Mouse (Mus musculus) left cerebral cortex, postnatal 25 days (tissue): ENCODE measurements around the gene Pik3ip1. TPM values are rescaled to one million over a fixed set of nuclear protein-coding genes. Genes with fewer than 3 reads are reported as not detected.

Experiments
- DNase-seq, 2 experiments: peaks; one replicate each; pipeline ENCODE4 v3.0.0; 2022; ENCODE audit warnings: low spot score in 2 of 2, mixed read lengths in 1 of 2
- intact Hi-C: fragments of 180-260 bp; cut with DNase I; formaldehyde crosslinking; loops from one replicate; pipeline ENCODE4 v1.15.1; 2025
- total RNA-seq, 2 experiments: library from RNA; stranded (reverse); gene quantifications; 2 replicates each; pipeline ENCODE4 v1.2.3; 2021

Pik3ip1 gene
- total RNA-seq: 10 to 100 TPM; 26.3 to 29.1 TPM

DNA sequence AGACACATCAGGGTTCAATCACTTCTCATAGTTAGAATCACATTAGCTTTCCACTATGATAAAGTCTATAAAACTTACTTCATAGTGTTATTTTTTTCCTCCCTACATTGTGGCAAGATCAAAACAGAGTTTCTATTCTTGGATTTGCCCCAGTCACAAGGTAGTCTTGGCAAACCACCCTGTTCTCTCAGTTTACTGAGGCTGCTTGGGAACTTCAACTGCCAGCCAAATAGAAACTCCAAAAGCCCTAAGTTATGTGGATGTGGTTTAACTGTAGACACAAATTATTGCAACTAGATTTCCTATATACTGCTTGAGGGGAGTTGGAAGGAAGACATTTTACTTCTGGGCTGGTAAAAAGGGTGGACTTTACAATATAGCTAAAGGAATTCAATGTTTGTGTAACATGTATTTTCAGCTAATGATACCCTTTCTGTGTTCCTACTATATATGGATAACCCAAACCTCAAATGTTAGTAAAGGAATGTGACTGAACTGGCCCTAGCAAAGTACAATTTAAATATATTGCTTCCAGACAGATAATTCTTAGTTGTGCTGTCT, at the start of gene Pik3ip1:
Gene Pik3ip1 (plus strand): TSS at position 511 of the 561 bp plus-strand sequence.
- peak in 1 of 2 experiments; percentile 48 for DNase-seq
- intact Hi-C loops: loop anchor here (2.0 kb wide), 1 partner anchor 63 kb away; the partner anchor contains the start of gene Drg1

DNA sequence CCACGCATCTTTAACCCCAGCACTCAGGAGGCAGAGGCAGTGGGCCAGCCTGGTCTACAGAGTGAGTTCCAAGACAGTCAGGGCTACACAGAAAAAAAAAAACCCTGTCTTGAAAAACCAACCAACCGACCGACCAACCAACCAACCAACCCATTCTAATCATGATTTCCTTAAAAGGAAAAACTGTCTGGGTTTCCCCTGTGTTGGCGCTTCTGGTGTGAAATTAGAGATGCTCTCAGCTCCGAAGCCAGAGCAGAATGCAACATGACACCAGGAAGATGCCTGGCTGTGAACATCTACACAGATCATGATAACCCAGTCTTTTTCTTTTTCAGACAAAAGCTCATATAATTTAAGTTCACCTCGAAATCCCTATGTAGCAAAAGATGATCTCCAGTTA, 47.3 kb upstream of the Pik3ip1 start:
- intact Hi-C loops: no loop called here
- no peak for DNase-seq

DNA sequence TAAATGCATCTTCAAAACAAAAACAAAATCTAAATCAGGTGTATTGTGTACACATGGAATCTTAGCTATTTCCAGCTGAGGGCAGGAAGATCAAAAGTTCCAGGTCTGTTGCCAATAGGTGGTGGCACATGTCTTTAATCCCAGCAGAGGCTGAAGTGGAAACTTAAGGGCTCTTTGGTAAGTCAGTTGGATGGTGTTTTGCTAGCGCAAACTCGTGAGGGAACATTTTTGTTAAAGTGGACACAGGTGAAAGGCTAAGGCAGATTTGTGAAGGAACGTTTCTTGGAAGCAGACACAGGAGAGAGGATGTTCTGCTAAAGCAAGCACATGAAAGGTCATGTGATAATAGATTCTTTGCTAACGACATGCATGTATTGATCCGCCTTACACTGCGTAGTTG, 46.6 kb upstream of the Pik3ip1 start:
- intact Hi-C loops: no loop called here
- no peak for DNase-seq

DNA sequence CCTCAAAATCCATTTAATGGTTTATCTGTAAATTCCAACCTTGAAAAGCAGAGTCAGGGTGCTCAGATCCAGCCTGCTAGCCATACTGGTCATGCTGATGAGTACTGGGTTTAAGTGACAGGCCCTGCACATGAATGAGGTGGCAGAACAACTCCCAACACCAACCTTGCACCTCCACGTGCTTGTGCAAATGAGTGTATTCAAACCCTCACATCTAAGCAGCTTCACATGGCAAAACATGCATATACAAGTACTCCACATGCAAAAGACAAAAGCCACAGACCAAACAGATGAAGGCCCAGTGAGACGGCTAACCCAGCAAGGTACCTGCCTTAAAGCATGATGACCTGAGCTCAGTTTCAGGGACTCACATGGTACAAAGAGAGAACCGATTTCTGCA, 44.3 kb upstream of the Pik3ip1 start:
- no peak for DNase-seq

DNA sequence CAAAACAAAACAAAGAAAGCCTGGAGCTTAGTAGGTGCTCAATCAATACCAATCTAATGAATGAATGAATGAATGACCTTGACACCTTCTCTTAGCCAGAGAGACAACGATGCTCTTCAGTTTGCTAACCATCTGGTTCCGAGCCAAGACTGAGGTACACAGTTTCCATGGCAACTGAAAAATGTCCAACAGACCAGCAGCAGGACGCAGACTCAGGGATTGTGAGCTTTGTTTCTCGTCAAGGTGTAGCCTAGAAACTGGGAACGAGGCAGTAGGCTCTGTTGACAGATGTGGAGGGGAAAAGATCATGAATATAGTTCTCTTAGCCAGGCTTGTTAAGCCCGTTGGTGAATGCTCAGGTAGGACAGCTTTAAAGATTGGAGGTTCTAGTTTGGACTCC, 43.1 kb upstream of the Pik3ip1 start:
- intact Hi-C loops: no loop called here
- no peak for DNase-seq

More for the DNA sequence above, 44.3 kb upstream of the Pik3ip1 start:
- intact Hi-C loops: no loop called here

DNA sequence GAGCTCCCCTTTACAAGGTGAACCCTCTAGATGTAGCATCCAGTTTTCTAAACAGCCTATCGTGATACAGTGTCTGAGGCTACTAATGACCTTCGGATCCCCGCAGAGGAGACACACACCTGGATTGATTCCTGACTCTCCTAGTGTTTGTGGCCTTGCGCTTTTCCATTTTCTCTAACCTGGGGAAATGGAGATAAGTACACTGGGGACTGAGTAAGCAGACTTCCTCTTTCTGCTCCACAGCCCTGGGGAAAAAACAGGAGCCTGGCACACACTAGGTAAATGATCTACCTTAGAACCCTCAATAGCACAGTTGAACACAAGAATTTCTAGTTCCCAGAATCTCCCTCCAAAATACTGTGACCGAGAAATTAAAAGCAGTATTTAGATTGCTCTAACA, 42.3 kb upstream of the Pik3ip1 start:
- DNase-seq: no peak
- intact Hi-C loops: no loop called here

DNA sequence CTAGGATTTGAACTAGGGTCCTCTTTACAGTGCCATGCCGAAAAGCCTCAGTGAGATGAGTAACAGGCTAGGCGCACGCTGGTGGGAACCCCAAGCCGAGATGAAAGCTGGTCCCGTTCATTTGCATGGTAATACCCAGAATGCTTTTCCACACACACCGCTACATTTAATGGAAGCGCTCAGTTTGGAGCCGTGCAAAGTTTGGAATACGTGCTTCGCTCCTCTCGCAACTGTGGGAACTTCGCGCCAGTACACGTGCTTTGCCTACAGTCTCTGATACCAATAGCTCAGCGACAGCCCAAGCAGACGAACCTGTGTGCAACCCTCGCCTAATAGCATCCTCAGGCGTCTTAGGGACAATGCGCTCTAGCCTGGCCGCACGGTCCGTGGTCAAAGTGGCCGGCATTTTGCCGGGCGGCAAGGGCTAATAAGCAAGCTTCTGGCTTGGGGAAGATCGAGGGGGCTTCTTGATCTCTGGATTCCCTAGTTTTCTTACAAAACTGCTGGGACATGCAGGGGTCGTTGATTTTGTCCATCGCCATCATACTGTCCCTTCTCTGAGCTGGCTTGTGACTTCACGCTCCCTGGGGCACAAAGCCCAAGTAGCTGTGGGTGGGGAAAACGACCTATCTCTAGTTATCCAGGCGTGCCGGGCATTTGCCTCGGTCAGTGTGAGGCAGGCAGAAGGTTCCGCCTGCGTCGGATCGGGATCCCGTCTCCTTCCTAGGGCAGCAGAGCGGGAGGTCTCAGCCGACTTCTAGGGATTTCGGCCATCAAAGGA, 41.5 kb upstream of the Pik3ip1 start, which contains the start of gene Patz1:
Gene Patz1 (plus strand): TSS at position 354 of the 781 bp plus-strand sequence.
- peak; percentile 56 to 57 for DNase-seq
- intact Hi-C loops: loop anchor here (1.0 kb wide), 1 partner anchor 43 kb away; no protein-coding TSS in a partner anchor

DNA sequence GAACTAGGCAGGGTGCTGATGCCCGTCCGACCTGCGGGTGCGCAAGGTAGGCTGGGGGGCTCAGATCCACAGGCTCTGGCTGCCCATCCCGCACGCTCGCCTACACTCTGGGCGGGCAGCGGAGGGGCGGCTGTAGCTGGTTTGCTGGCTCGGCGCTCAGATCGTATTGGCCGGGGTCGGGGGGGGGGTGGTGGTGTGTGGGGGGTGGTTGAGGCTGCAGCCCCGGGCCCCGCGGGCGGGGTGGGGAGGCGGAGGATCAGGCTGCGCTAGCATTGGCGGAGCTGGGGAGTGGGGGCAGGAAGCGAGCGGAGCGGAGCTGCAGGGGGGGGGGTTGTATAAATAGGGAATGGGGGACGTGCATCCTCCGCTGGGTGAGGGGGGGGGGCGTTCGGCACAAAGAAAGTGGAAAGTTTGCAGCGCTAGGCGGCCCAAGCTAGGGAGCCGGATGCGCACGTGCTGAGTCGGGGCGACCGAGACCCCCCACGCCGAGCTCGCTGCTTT, 40.8 kb upstream of the Pik3ip1 start:
- intact Hi-C loops: loop anchor here (1.0 kb wide), 1 partner anchor 42 kb away; no protein-coding TSS in a partner anchor
- peak; percentile 64 for DNase-seq

DNA sequence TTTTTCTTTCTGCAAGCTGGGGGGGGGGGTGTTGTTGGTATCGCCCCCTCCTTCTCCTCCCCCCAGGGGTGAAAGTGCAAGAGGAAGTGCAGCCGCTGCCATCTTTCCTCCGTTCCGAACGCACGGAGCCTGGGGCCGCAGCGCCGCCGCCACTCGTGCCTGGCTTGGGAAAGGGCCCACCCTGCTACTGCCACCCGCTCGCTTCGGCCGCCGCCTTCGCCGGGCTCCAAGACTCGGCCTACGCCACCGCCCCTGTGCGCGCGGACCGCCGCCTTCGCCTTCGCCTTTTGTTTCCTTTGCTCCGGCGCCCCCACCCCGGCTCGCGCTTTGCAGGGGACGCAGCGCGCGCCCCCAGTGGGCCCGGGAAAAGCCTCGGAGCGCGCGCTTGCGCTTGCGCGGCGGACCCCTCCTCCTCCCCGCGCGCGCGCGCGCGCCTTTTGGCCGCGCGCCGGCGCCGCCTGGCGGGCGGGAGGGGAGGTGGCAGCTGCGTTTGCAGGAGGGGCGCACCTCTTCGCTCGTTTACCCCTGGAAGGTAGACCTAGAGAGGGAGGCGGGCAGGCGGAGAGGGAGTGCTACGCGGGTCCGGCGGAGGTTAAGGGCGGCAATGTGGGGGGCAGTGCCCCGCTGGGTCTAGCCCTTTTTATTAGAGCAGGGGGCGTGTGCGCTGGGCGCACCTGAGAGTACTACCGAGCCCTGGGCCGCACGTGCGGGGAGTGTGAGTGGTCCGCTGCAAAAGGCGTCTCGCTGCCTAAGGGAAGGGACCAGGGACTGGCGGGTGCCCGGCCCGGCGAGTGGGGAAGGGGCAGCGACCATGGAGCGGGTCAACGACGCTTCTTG, 40.2 kb upstream of the Pik3ip1 start:
- DNase-seq: peak; percentile 85 to 91
- intact Hi-C loops: loop anchor here (1.0 kb wide), 2 partner anchors 24 to 41 kb away; partner anchors contain the start of gene Drg1

DNA sequence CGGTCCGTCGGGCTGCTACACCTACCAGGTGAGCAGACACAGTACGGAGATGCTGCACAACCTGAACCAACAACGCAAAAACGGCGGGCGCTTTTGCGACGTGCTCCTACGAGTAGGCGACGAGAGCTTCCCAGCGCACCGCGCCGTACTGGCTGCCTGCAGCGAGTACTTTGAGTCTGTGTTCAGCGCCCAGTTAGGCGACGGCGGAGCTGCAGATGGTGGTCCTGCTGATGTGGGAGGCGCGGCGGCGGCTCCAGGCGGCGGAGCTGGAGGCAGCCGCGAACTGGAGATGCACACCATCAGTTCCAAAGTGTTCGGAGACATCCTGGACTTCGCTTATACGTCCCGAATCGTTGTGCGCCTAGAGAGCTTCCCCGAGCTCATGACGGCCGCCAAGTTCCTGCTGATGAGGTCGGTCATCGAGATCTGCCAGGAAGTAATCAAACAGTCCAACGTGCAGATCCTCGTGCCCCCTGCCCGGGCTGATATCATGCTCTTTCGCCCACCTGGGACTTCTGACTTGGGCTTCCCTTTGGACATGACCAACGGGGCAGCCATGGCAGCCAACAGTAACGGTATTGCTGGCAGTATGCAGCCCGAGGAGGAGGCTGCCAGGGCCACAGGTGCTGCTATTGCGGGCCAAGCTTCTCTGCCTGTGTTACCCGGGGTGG, 39.4 kb upstream of the Pik3ip1 start:
- intact Hi-C loops: loop anchor here (1.0 kb wide), 1 partner anchor 24 kb away; the partner anchor contains the start of gene Drg1

DNA sequence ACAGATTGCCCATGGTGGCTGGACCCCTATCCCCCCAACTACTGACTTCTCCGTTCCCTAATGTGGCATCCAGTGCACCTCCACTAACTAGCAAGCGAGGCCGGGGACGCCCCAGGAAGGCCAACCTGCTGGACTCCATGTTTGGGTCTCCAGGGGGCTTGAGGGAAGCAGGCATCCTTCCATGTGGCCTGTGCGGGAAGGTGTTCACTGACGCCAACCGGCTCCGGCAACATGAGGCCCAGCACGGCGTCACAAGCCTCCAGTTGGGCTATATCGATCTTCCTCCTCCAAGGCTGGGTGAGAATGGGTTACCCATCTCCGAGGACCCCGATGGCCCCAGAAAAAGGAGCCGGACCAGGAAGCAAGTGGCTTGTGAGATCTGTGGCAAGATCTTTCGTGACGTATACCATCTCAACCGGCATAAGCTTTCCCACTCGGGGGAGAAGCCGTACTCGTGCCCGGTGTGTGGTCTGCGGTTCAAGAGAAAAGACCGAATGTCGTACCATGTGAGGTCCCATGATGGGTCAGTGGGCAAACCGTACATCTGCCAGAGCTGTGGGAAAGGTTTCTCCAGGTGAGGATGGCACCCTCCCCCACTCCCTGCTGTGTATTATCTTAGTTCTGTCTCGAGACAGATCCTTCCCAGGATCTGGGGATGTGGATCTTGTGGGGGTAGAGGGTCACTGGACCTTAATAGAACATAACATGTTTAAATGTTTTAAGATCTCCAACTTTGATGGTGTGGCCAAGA, 38.7 kb upstream of the Pik3ip1 start:
- no peak for DNase-seq
- intact Hi-C loops: no loop called here

More for the DNA sequence above, 39.4 kb upstream of the Pik3ip1 start:
- DNase-seq: peak; percentile 75 to 80

DNA sequence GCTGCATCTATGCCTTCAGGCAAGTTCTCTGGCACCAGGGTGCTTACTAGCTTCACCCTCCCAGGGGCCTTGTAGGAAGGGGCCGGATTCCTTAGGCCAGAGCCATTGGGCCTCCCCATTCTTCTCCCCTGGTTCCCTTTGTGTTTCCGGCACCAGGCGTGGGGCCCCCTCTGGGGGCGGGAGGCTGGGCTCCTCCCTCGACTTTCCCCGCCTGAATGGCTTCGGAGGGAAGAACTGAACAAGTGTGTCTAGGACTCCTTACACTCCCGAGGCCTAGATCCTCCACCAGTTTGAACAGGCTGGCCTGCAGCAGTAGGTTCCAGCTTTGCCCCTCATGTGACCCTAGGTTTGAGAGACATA, 38.2 kb upstream of the Pik3ip1 start:
- intact Hi-C loops: no loop called here

DNA sequence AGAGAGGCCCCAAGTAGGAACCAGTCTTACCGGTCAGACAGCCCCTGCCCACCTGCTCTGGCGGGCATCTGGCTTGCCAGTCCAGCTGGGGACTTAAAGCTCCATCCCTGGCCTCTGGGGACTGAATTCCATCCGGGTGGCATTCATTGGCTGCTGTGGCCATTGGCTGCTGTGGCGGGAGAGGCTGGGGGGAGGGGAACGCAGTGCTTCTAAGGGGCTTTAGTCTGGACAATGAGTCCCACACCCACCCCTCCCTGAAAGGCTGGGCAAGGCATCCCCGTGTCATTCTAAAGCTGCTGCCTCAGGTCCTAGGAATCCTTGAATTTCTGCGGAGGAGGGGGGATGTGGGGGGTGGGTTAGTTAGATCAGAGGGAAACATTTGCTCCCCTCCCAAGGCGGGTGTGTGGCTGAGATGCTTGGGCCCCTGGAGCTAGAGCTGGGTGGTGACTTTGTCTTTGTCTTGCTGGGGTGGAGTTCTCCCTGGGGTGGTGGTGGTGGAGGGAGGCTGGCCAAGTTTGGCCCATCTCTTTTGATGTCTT, 37.4 kb upstream of the Pik3ip1 start:
- intact Hi-C loops: no loop called here
- no peak for DNase-seq

More for the DNA sequence above, 38.2 kb upstream of the Pik3ip1 start:
- no peak for DNase-seq

DNA sequence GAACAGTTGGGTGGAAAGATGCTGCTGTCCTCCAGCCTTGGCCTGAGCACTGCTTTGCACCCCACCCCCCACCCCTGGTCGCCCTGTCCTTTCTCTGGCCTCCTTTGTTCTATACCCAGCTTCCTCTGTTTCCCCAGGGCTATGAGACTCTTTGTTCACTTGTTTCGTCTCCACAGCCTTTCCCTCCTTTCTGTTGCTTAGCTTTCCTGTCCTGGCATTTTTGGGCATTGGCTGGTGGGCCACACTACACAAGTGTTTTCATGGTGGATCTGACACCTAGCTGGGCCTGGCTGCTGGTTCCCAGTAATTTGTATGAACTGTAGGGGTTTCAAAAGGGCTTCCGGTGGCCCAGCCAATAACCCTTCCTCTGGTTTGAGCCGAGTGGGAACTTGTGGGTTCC, 36.8 kb upstream of the Pik3ip1 start:
- DNase-seq: no peak
- intact Hi-C loops: no loop called here

DNA sequence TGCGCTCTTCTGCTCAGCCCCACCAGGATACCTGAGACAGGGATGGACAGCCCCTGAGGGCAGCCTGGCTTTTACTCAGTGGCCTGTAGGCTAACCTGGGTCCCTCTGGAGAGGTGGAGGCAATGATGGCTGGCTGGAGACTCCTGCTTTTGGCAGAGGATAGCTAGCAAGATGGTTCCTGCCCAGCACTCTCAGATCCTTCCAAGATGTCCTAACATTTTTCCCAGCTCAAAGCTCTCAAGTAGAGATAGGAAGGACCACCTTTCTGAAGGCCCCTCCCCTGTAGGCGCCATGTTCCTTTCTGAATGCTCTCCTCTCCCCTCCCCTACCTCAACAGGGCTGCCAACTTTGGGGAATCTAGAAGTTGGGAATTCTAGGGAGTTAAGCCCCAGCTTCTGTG, 35.6 kb upstream of the Pik3ip1 start:
- DNase-seq: no peak
- intact Hi-C loops: no loop called here

DNA sequence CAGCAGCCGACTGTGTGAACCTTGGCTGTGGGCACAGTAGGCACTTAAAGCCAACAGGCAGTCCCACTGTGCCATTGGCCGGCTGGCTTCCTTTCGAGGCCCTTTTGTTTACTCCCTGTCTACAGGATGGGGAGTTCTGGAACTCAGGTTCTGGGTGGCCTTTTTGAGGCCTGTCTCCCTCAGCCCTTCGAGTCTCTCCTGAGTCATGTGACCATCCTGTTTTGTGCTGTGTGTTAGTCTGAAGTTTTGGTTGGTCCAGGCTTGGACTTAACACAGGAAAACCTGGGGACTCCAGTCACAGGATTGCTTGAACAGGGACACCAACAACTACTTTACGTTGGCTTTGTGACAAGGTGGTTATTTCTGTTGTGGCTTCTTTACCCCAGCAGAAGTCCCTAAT, 34.1 kb upstream of the Pik3ip1 start:
- intact Hi-C loops: no loop called here
- DNase-seq: no peak

DNA sequence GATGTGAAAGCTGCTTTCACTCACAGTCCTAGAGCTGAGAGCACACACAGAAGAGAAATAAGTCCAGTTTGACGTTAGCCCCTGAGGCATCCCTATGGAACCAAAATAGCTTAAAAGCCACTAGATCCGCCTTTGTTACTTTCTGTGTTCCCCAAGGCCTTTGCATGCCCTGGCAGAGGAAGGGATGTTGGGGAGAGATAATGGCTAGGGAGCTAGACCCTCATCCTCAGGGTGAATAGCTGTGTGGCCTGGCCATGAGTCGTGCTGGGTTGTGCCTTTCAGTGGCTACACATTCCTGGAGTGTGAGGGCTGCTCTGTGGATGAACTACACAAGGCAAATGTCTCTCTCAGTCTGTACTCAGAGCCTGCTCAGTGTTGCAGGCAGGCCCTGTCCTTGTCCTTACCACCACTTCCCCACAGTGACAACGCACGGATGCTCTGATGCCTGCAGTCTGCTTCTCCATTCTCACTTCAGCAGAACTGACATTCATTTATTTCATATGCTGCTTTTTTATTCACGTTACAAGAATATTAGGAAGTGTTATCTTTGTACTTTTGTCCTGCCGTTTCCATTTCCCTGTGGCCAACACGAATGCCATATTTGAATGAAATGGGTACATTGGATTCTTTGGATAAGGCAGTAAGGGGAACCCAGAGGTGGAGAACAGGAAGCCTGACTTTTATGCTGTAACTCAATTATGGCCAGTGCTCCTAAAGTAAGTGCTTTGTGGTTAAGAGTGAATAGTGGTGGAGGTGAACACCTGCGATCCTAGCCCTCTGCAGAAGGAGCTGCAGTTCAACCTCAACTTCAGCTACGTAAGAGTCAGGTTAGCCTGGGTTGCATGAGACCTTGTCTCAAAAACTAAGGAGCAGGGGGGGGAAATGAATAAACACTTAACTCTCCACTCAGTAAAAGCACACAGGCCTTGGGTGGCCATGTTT, 32.1 kb upstream of the Pik3ip1 start:
- intact Hi-C loops: no loop called here

More for the DNA sequence above, 32.1 kb upstream of the Pik3ip1 start:
- no peak for DNase-seq
